Mouse (Mus musculus): Measurements from ENCODE around the gene Kif3b.
"Not testable (repeated sequence)": the region's sequence is repeated elsewhere in the genome, so short reads cannot be mapped to it uniquely, and the experiment has no call there.

Gene Kif3b

DNA sequence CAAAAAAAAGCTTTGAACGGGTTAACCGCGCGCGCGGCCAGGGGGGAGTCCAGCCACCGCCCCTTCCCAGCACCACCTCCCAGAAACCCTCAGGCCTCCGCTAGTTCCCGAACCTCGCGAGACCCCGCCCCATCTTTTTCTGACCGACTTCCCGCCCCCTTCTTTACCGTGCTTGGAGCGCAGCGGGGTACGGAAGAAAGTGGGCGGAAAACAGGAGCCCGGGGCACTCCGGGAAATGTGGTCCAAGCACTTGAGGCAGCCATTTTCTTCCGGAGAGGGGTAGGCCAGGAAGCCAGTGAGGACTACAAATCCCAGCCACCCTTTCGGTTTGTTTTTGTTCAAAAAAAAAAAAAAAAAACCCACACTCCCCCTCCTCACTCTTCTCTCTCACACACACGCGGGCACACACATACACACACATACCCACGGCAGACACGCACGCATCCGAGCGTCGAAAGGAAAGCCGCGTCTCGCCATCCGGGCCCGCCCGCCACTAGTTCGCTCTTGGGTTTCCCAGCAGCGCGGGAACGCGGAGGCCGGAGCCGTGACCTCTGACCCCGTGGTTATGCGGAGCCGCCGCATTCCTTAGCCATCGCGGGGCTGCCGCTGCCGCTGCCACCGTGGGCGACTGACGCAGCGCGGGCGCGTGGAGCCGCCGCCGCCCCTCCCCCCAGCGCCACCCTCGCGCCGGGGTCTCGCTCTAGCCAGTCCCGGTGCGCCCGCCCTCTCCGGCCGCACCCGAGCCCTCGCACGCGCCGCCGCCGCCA lies 54.4 kb downstream of the Kif3b start, which contains the start of gene Asxl1:
Gene Asxl1 (plus strand): TSS at position 376 of the 767 bp plus-strand sequence.
- peak; percentile 96 for DNase-seq (ENCODE audit: low spot score)

DNA sequence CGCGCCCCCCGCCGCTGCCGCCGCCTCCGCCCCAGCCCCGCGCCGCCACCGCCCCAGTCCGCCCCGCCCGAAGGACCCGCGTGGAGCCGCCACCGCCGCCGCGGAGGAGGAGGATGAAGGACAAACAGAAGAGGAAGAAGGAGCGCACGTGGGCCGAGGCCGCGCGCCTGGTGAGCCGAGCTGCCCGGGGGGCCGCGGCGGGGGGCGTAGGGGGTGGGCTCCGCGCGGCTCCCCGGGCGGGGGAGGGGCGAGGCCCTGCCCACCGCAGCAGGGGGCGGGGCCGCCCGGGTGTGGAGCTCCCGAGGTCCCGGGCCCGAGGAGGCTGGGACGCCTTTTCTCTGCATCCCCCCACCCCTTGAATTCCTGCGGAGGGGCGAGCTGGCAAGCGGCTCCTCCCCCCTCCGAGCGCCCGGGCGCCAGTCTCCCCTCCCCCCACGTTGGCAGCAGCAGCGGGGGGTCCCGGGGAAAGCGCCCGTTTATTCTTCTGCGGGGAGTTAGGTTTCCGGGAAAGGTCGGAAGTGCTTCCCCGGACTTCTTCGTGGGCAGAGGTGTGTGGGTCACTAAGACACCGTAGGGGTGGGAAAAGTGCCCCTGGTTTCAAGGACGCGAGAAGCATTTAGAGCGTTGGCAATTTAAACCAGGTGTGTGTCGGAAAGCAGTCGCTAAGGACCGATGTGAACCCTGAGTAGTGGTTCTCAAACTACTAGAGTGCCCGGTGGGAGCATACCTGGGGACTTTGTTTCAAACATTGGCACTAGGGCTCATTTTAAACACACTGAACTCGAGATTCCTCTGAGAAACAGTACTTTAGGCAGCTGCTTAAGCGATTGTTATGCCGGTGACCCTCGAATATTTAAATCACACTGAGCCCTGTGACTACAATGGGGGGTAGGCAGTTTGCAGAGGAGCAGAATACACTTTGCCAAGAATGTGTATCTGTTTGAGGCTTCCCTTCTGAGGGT lies 55.3 kb downstream of the Kif3b start:
- DNase-seq (ENCODE audit: low spot score) = peak; percentile 78

DNA sequence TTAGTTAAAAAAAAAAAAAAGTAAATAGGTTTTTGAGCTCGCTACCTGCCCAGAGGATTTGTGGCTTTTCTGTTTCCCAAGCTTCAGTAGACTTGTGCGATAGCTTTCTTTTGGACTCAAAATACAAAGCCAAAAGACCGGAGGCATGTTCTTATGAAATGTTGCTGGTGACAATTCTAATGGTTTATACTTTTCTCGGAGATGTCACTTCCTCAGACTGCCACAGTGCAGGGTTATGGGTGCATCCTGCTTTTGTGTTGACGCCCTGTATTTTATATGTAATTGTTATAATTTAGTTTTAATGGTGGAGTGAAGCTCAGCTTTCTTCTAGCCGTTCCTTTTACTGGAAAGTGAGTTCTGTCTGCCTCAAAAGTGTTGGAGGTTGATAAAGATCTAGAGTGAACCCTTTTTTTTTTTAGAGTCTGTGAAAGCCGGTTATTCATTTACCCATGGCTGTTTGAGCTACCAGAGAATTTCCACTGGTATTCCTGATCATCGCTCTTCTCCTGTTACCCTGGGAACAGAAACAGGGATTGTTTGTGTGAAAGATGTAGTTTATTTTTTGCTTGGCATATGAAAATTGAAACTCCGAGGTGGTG lies 56.1 kb downstream of the Kif3b start:
- no peak for DNase-seq (ENCODE audit: low spot score)

DNA sequence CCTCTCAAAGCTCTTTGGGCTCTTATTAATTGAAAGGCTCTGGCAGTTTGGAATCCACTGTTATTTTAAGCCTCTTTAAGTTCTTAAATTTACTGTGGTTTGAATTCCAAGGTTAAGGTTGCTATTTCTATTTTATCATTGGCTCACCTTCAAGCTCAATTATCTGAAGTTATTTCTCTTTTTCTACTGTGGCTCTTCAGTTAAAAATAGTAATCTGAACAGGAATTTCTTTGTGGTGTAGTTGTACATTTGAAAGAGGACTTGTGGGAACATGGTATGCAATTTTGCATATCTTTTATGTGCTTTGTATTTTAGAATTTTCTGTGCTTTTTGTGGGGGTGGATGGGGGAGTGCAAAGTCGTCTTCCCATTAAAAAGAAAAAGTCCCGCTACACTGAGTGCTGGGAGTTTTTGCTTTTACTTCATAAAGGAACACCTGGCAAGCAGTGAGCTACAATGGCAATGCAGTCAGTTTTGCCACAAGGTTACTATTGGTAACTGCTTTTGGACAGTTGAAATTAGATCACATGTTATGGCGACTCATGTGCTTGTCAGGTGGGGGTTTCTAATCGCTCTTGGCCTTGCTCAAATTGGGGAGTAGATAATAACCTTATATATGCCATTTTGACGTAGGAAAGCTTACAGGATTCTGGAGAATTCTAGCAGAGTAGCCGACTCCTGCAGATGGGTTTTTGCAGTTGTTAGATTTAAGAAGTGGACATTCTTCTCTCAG lies 57.1 kb downstream of the Kif3b start:
- no peak for DNase-seq (ENCODE audit: low spot score)

DNA sequence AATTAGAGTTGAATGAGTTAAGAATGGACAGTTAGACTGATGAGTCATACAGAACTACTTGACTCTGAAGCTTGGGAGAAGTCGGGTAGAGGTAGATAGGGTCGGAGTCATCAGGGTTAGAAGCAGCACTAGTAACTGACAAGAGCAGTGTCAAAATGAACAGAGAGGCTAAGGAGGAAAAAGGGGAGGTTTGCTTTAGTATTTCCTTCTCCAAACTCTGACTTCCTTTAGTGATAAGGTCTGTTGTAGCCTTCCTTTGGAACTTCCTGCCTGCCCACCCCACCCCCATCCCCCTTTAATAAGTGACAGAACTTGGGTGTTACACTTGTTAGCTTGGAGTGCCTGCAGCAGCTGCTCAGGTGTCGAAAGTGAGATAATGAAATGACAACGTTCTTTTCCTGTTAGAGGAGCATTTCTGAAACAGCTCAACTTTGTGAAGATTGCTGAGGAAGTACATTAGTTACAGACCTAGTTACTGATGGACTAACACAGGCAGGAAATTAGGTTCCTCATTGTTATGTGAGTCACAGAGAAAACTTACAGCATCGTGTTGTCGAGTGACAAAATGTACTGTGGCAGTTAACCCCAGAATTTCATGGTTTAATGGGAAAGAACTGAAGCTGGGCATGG lies 59.5 kb downstream of the Kif3b start:
- DNase-seq (ENCODE audit: low spot score) = no peak

DNA sequence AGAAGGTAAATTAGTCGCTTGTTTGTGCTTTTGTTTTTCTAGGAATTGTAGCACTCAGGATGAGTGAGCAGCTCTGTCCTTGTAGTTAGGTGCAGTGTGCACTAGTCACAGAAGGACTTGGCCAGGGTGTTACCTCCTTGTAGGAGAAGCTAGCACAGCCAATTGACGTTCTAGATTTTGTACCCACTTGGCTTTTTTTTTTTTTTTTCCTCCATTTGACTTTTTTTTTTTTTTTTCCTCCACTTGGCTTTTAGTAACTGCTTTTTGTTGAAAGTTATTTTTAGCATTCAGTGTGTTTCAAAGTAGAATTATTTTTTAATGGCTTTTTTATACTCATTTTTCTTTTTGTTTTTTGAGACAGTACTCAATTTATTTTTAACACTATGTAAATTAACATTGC lies 63.4 kb downstream of the Kif3b start:
- no peak for DNase-seq (ENCODE audit: low spot score)

DNA sequence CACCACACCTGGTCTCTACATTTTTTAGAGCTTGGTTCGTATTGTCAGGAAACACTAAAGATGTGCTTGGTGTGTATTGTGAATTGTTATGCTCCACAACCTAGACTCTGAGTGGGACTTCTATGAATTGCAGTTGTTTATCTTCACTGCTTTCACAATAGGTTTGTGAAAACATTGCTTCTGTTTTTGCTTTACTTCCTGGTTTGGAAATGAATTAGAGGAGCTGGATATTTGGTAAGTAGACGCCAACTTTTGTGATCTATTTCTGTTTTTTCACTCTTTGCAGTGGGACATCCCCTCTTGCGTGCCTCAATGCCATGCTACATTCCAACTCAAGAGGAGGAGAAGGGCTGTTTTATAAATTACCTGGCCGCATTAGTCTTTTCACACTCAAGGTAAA lies 65.6 kb downstream of the Kif3b start:
- DNase-seq (ENCODE audit: low spot score) = no peak

DNA sequence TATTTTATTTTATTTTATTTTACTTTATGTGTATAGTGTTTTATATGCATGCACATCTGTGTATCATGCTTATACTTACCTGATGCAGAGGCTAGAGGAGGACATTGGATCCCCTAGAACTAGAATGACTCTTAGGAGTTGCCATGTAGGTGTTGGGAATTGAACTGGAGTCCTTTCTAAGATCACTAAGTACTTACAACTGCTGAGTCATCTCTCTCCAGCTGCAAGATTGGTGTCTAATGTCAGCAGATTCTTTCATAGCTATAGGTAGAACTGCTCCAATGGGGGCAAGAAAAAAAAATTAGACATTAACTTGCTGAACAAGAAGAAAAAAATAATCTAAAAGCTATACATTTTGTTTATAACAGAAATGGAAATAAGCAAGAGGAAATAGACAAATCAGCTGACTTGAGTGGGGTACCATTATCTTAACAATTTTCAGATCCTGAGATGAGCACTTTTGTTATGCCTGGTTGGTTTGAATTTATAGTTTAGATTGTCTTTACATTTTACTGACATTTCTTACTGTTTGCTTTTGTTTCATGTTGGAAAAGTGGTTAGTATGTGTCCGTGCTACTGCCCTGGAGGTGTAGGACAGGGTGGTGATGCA lies 70.0 kb downstream of the Kif3b start:
- no peak for DNase-seq (ENCODE audit: low spot score)

DNA sequence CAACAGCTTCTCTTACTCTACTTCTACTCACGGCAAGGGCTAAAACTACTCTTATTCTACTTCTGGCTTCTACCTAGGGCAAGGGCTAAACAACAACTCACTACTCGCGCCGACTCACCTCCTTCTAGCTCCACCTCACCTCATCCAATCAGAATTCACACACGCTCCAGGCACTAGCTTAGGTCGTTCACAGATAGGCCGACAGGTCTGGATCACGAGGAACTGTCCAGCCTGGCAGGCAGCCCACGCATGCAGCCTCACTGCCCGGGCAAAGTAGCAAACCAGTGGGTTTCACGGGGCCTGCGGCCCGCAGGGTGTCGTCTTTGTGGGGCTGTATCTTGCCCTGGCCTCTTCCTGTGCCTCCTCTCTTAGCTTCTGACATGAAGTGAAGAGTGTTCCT lies 73.3 kb downstream of the Kif3b start:
- DNase-seq (ENCODE audit: low spot score) = not testable (repeated sequence)

DNA sequence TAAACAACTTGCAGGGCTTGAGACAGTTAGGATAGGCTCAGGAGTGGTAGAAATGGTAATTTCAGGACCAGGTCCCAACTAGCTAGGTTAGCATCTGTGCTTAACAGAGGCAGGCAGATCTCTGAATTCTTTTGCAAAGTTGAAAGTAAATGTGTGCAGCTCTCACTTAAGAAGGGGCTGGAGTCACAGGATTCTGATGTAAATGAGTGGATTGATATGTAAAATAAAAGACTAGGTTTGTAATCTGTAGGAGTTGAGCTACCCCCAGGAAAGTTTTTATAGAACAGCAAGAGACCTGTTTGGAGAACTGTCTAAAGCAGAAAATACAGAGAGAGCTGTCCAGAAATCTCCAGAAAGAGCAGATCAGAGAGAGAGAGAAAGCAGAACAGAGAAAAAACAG lies 79.7 kb downstream of the Kif3b start:
- no peak for DNase-seq (ENCODE audit: low spot score)

DNA sequence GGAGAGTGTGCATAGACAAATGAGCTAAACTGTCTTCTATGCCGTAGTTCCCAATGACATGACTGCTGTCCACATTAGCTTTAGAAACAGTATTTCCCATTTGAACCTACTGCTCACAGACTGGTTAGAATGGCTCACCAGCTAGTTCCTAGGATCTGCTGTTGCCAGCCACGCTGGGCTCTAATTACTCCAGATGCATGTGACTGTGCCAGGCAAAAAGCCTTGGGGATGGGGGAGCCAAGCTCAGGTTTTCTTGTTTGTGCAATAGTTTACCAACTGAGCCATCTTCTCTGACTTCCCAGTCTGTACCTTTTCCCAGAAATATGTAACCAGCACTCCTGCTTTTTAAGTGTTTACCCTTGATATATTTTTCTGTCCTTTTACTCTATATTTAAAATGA lies 84.2 kb downstream of the Kif3b start:
- DNase-seq (ENCODE audit: low spot score) = no peak

DNA sequence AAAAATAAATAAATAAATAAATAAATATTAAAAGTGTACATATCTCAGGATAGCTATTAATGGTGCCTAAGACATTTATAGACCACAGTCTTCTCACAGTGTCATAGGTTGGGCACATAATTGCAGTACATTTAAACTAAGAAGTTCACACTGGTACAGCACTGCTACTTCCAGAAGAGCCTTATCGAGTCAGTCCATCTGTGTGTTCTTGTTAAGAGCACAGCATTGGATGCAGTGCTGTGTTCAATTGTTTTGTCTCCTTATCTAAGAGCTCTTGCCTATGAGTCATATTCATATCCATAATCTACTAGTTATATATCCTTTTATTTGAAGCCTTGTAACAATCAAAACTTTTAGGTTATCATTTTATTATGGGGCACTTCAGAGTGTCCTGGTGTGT lies 89.3 kb downstream of the Kif3b start:
- no peak for DNase-seq (ENCODE audit: low spot score)

Data from ovary, postnatal 36 days (tissue).